Mouse (Mus musculus) macrophage (primary cell): ENCODE data around the gene Ccdc153. TPM values are rescaled to one million over a fixed set of nuclear protein-coding genes. Genes with fewer than 3 reads are reported as not detected.

Source experiments
- H3K27ac ChIP-seq: fragments of 350-480 bp; formaldehyde crosslinking; 2 replicates; pipeline ENCODE4 v1.9.0; 2021
- H3K36me3 ChIP-seq: fragments of 350-480 bp; formaldehyde crosslinking; 2 replicates; pipeline ENCODE4 v1.9.0; 2021; ENCODE audit errors: inconsistent target
- H3K4me3 ChIP-seq: fragments of 350-480 bp; formaldehyde crosslinking; 2 replicates; pipeline ENCODE4 v1.9.0; 2021; ENCODE audit errors: inconsistent target
- H3K79me2 ChIP-seq: fragments of 350-480 bp; formaldehyde crosslinking; 2 replicates; pipeline ENCODE4 v1.9.0; 2021; ENCODE audit errors: inconsistent target
- WGBS: methylation state at CpG from one replicate; pipeline ENCODE4 v1.1.7; 2026; ENCODE audit warnings: inconsistent platforms; ENCODE audit not compliant: missing documents; 5-methylcytosine and 5-hydroxymethylcytosine counted together
- polyA plus RNA-seq: library from polyadenylated mRNA; stranded (reverse); fragments of 250-400 nt; gene quantifications from 3 replicates; pipeline ENCODE4 v1.2.4, GENCODE M21; 2018; ENCODE audit warnings: inconsistent platforms

The Ccdc153 gene
- polyA plus RNA-seq, 1 experiment from 2014 or later: not detected

DNA sequence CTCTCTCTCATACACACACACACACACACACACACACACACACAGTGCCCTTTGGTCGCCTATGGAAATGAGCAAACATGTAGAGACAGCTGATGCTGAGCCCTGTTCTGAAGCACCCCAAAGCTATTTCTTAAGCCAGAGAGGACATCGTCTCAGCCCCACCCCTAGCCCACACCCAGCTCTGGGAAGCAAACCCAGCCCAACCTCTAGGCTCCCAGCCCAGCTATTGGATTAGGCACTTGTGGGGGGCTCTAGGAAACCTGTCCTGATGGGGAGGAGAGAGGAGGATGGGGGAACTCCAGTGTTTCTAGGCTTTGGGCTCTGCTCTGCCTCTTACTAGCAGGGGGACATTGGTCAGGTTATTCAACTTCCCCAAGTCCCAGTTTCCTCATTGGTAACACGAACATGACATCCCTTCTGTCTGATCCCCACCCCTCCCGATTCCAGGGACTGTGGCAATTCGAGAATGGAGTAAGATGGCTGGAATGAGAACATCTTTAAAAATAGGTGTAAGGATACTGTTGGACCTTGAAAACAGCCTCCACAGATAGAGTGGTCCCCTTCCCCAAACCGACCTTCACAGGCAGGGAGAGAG is 45.9 kb downstream of the Ccdc153 start:
- no peak overlapping the region for H3K27ac ChIP-seq
- no peak overlapping the region for H3K4me3 ChIP-seq
- WGBS: 14% methylated on average over 5 of the region's 6 CpGs
- no peaks in the 10 kb centered on the region for H3K79me2 ChIP-seq
- H3K36me3 ChIP-seq: peaks cover 10% of the 10 kb centered on the region

DNA sequence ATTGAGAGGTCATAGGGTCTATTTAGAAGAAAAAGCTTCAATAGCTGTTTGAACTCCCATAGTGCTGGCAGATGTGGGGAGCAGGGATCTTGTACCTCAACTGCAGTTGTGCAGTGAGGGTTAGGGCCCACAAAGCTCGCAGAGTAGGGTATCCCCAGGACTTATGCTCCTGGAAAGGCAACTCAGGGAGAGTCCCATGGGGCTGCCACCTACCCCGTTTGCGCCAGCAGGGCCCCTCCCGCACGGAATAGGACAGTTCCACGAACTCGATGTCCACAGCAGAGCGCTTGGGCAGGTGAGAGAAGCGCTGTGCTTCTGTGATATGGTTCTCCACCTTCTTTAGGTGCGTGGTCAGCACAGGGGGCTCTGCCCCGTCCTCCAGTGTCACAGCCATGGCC is 46.5 kb downstream of the Ccdc153 start:
- Histone ChIP-seq H3K27ac (no peak overlapping the region), H3K79me2 (no peaks in the 10 kb centered on the region), H3K36me3 (peaks cover 17% of the 10 kb centered on the region), H3K4me3 (no peak overlapping the region)
- WGBS: 29% methylated on average over 11 of the region's 11 CpGs

GRCm38 (mm10) chr9:44287401-44288075 is 47.1 kb downstream of the Ccdc153 start:
- Histone ChIP-seq H3K36me3 (peaks cover 22% of the 10 kb centered on the region), H3K4me3 (no peak overlapping the region), H3K27ac (no peak overlapping the region), H3K79me2 (no peaks in the 10 kb centered on the region)
- 9% methylated on average over 40 of the region's 47 CpGs for WGBS

DNA sequence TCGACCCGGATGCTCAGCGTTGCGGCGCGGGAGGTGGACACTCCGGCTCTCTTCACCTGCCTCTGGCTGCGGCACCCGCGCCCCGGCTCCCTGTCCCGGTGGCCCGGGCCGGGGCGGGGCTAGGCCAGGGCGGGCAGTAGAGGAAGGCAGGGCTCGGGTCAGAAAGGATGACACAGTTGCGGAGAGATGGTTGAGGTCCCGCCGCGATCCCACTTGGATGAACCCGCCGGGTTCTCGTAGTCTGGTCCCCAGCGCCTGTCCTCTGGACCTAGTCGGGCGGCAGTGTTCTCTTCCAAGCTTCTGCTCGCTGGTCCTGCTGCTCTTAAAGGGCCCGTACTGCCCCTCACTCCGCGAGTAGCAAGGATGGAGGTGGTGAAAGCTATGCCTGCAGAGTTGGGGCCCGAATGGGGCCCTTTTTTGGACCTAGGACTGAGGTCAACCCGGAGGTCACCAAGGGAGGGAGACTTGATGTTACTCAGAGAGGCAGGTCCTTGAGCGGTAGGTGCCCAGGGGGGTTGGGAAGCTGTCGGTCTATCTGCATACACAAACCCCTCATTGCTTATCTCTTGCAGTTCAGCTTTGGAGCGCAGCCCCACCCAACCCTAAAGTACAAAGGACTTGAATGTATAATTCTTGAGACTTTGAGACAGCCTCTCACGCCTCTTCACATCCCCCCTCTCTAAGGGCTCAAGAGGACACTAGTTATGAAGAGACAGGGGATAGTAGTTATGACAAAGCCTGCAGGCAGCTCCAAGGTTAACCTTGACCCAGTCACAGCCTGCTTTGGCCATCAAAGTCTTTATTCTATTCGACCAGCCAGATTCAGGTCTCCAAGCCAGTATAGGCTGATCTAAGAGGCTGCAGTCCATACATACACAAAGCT is 47.8 kb downstream of the Ccdc153 start, which contains the start of gene Abcg4:
Gene Abcg4, minus strand, starts transcription at position 540 of the 883 bp plus-strand sequence.
- H3K4me3 ChIP-seq: no peak within 1 kb of the TSS
- peaks cover 30% of the 10 kb centered on the region for H3K36me3 ChIP-seq
- H3K79me2 ChIP-seq: no peaks in the 10 kb centered on the region
- 6% methylated on average over 38 of the region's 38 CpGs for WGBS
- H3K27ac ChIP-seq: no peak within 1 kb of the TSS

- no peak overlapping the region for H3K27ac ChIP-seq
- H3K79me2 ChIP-seq: no peaks in the 10 kb centered on the region
- peaks cover 36% of the 10 kb centered on the region for H3K36me3 ChIP-seq
- no peak overlapping the region for H3K4me3 ChIP-seq
- 60% methylated on average over 11 of the region's 11 CpGs for WGBS
Observed at GRCm38 (mm10) chr9:44288959-44289291, 48.4 kb downstream of the Ccdc153 start.

DNA sequence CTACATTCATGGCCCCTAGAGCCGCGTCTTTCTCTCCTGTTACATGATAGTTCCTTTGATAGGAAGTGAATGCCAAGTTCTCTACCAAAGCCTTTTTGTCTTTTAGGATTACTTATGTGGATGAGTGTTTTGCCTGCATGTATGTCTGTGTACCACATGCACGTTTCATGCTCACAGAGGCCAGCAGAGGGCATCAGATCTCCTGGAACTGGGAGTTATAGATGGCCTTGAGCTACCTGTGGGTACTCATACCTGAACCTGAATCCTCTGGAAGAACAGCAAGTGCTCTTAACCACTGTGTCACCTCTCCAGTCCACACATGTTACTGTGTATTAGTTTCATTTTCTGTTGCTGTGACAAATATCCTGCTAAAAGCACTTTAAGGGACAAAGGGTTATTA is 52.0 kb downstream of the Ccdc153 start:
- H3K79me2 ChIP-seq: no peaks in the 10 kb centered on the region
- H3K27ac ChIP-seq: no peak overlapping the region
- 82% methylated on average over 3 of the region's 3 CpGs for WGBS
- H3K36me3 ChIP-seq: peaks cover 67% of the 10 kb centered on the region
- no peak overlapping the region for H3K4me3 ChIP-seq

Other genes starting within 250 kb of the Ccdc153 start
- 0.38 to 0.87 TPM in 2 of 3 replicates, not detected in the other for gene Thy1, start 197.3 kb upstream of the Ccdc153 start, polyA plus RNA-seq
- gene Usp2, start 173.7 kb upstream of the Ccdc153 start, polyA plus RNA-seq: 0.59 to 3.4 TPM (median 2.0 TPM) in 3 replicates
- not detected in 3 replicates for gene Mfrp, start 138.9 kb upstream of the Ccdc153 start, polyA plus RNA-seq
- not detected in 3 replicates for gene C1qtnf5, start 133.4 kb upstream of the Ccdc153 start, polyA plus RNA-seq
- 0.06 TPM in 1 of 3 replicates, not detected in the others for gene Gm49380, start 127.2 kb upstream of the Ccdc153 start, polyA plus RNA-seq
- 13.3 to 20.0 TPM (median 18.3 TPM) in 3 replicates for gene Rnf26, start 127.2 kb upstream of the Ccdc153 start, polyA plus RNA-seq
- gene Mcam, start 106.2 kb upstream of the Ccdc153 start, polyA plus RNA-seq: 0.11 to 0.30 TPM in 2 of 3 replicates, not detected in the other
- gene Cbl, start 6.6 kb upstream of the Ccdc153 start, polyA plus RNA-seq: 37.9 to 51.2 TPM (median 42.7 TPM) in 3 replicates
- gene Pdzd3, start 10.8 kb downstream of the Ccdc153 start, polyA plus RNA-seq: not detected in 3 replicates
- 3.3 to 8.7 TPM (median 6.8 TPM) in 3 replicates for gene Nlrx1, start 27.9 kb downstream of the Ccdc153 start, polyA plus RNA-seq
- not detected in 3 replicates for gene Abcg4, start 47.9 kb downstream of the Ccdc153 start, polyA plus RNA-seq
- gene Hinfp, start 65.0 kb downstream of the Ccdc153 start, polyA plus RNA-seq: 5.9 to 13.1 TPM (median 6.2 TPM) in 3 replicates
- gene C2cd2l, start 79.6 kb downstream of the Ccdc153 start, polyA plus RNA-seq: 17.1 to 41.1 TPM (median 22.0 TPM) in 3 replicates
- gene Dpagt1, start 85.3 kb downstream of the Ccdc153 start, polyA plus RNA-seq: 30.6 to 40.7 TPM (median 36.3 TPM) in 3 replicates
- gene H2afx, start 94.0 kb downstream of the Ccdc153 start, polyA plus RNA-seq: 7.9 to 22.2 TPM (median 12.3 TPM) in 3 replicates
- gene Hmbs, start 103.6 kb downstream of the Ccdc153 start, polyA plus RNA-seq: 22.5 to 38.8 TPM (median 27.1 TPM) in 3 replicates
- 37.9 to 56.3 TPM (median 40.2 TPM) in 3 replicates for gene Vps11, start 121.0 kb downstream of the Ccdc153 start, polyA plus RNA-seq
- 49.0 to 86.2 TPM (median 57.6 TPM) in 3 replicates for gene Hyou1, start 138.8 kb downstream of the Ccdc153 start, polyA plus RNA-seq
- gene Slc37a4, start 156.2 kb downstream of the Ccdc153 start, polyA plus RNA-seq: 4.7 to 13.1 TPM (median 12.6 TPM) in 3 replicates
- 1,052 to 1,678 TPM (median 1,580 TPM) in 3 replicates for gene Rps25, start 166.5 kb downstream of the Ccdc153 start, polyA plus RNA-seq
- gene Trappc4, start 166.9 kb downstream of the Ccdc153 start, polyA plus RNA-seq: 45.6 to 95.6 TPM (median 69.5 TPM) in 3 replicates
- gene Ccdc84, start 177.9 kb downstream of the Ccdc153 start, polyA plus RNA-seq: 10.3 to 20.3 TPM (median 11.3 TPM) in 3 replicates
- not detected in 3 replicates for gene Foxr1, start 200.5 kb downstream of the Ccdc153 start, polyA plus RNA-seq
- not detected in 3 replicates for gene Upk2, start 214.3 kb downstream of the Ccdc153 start, polyA plus RNA-seq
- 5.3 to 6.6 TPM (median 6.0 TPM) in 3 replicates for gene Bcl9l, start 242.1 kb downstream of the Ccdc153 start, polyA plus RNA-seq